In genomic region chr11:98781851-98782512, GRCm38 (mm10) we compare ENCODE assay signal across 8 mouse cellular contexts. TPM values are rescaled to one million over a fixed set of nuclear protein-coding genes. Genes with fewer than 3 reads are reported as not detected.
DNase-seq lines count a peak whose midpoint lies in the region; ATAC-seq and TF ChIP-seq lines count a peak whose summit lies in the region.

No protein-coding gene starts in this region.

- peak overlapping the region; percentile 85 for H3K4me2 ChIP-seq in liver, embryonic 15.5 days

- H3K9ac ChIP-seq in heart, adult 2 months (ENCODE audit: low read depth, low read length): peak overlapping the region; percentile 62
- no peak overlapping the region for H3K9ac ChIP-seq in liver, embryonic 15.5 days

- intact Hi-C loops in heart, adult 2 months (cut with DNase I): no loop called here

- no peak for ATAC-seq in liver, embryonic 15.5 days (ENCODE audit: insufficient read depth)

- WGBS in cerebellum, adult 2 months: 23% methylated on average over 14 of the region's 14 CpGs
- 25% methylated on average over 13 of the region's 14 CpGs for WGBS in heart, adult 2 months
- 36% methylated on average over 13 of the region's 14 CpGs for WGBS in kidney, adult 2 months
- WGBS in liver, embryonic 15.5 days (ENCODE audit: insufficient replicate concordance): 27% methylated on average over 13 of the region's 14 CpGs

- peak overlapping the region; percentile 23 for H3K4me3 ChIP-seq in cerebellum, adult 2 months (replicated peaks; ENCODE audit: insufficient read depth, low read depth, low read length)
- H3K4me3 ChIP-seq in heart, adult 2 months: no peak overlapping the region; the same call in 1 of the 2 replicates
- no peak overlapping the region for H3K4me3 ChIP-seq in kidney, adult 2 months (ENCODE audit: insufficient read depth, low read depth, low read length)
- no peak overlapping the region for H3K4me3 ChIP-seq in liver, embryonic 15.5 days (replicated peaks)

- peaks cover 9% of the 10 kb centered on the region for H3K36me3 ChIP-seq in heart, adult 2 months (ENCODE audit: control insufficient read depth, insufficient read depth, low read length)
- no peaks in the 10 kb centered on the region for H3K36me3 ChIP-seq in kidney, adult 2 months (ENCODE audit: control insufficient read depth, insufficient read depth, low read length)
- no peaks in the 10 kb centered on the region for H3K36me3 ChIP-seq in liver, embryonic 15.5 days (replicated peaks)

- TF ChIP-seq POLR2A in cerebellum, adult 2 months (IDR thresholded peaks at IDR 0.05; ENCODE audit: borderline replicate concordance, insufficient read depth, low read length): no peak
- TF ChIP-seq POLR2A in heart, adult 2 months (IDR thresholded peaks at IDR 0.05; ENCODE audit: insufficient read depth, low read depth, low read length): peak; percentile 47; the same call in 1 of the 2 replicates
- TF ChIP-seq POLR2A in kidney, adult 2 months (IDR thresholded peaks at IDR 0.05; ENCODE audit: low read depth, low read length): no peak

- no peaks in the 10 kb centered on the region for H3K27me3 ChIP-seq in cerebellum, adult 2 months (ENCODE audit: control insufficient read depth, insufficient read depth, low read length)
- H3K27me3 ChIP-seq in heart, adult 2 months (ENCODE audit: control insufficient read depth, insufficient read depth, low read length): no peaks in the 10 kb centered on the region
- H3K27me3 ChIP-seq in kidney, adult 2 months (replicated peaks; ENCODE audit: control insufficient read depth, insufficient read depth, low read length): no peaks in the 10 kb centered on the region
- H3K27me3 ChIP-seq in liver, embryonic 15.5 days: peaks cover 10% of the 10 kb centered on the region

- no peaks in the 10 kb centered on the region for H3K9me3 ChIP-seq in liver, embryonic 15.5 days (replicated peaks)

- H3K79me2 ChIP-seq in heart, adult 2 months (replicated peaks; ENCODE audit: control insufficient read depth, insufficient read depth, low read length): no peaks in the 10 kb centered on the region

- TF ChIP-seq EP300 in heart, adult 2 months (IDR thresholded peaks at IDR 0.05; ENCODE audit: insufficient read depth, low read depth, low read length): peak; percentile 79

- peak; percentile 50 to 61 for DNase-seq in cerebellum, adult 2 months
- no peak for DNase-seq in cerebellum, postnatal 4 days (ENCODE audit: low spot score in 2 of 2)
- DNase-seq in embryo, embryonic 11 days: peak; percentile 76
- DNase-seq in heart, adult 2 months: peak; percentile 68 to 75
- DNase-seq in kidney, adult 2 months: peak; percentile 65
- peak; percentile 90 to 93 for DNase-seq in right cerebral cortex, postnatal 10 days (ENCODE audit: low spot score in 2 of 2)
- no peak for DNase-seq in c-Kit-positive CD71-positive TER-119-positive erythroid progenitor cells, embryonic 14.5 days (ENCODE audit: low spot score)

- peak overlapping the region; percentile 97 for H3K27ac ChIP-seq in cerebellum, adult 2 months (ENCODE audit: insufficient read depth, low read length)
- H3K27ac ChIP-seq in heart, adult 2 months: peak overlapping the region; percentile 99
- H3K27ac ChIP-seq in kidney, adult 2 months (ENCODE audit: insufficient read depth, low read depth, low read length): peak overlapping the region; percentile 34
- H3K27ac ChIP-seq in liver, embryonic 15.5 days (replicated peaks): no peak overlapping the region; the same call in 1 of the 2 replicates

- TF ChIP-seq CTCF in cerebellum, adult 2 months (IDR thresholded peaks at IDR 0.05; ENCODE audit: borderline replicate concordance, insufficient read depth, low read depth, low read length): no peak
- no peak for TF ChIP-seq CTCF in heart, adult 2 months (IDR thresholded peaks at IDR 0.05)
- no peak for TF ChIP-seq CTCF in kidney, adult 2 months (conservative IDR thresholded peaks at IDR 0.05; ENCODE audit: insufficient read depth, insufficient read length, low read depth, low read length)

- H3K4me1 ChIP-seq in cerebellum, adult 2 months (ENCODE audit: control insufficient read depth, insufficient read depth, low read length): peaks cover 39% of the 10 kb centered on the region
- H3K4me1 ChIP-seq in heart, adult 2 months (ENCODE audit: control insufficient read depth, insufficient read depth, low read length): peaks cover 33% of the 10 kb centered on the region
- peaks cover 35% of the 10 kb centered on the region for H3K4me1 ChIP-seq in kidney, adult 2 months (ENCODE audit: control insufficient read depth, insufficient read depth, low read length)
- peaks cover 66% of the 10 kb centered on the region for H3K4me1 ChIP-seq in liver, embryonic 15.5 days (replicated peaks)

RNA-seq across cellular contexts. Expression of gene Nr1d1, which starts 6.8 kb away (rescaled TPM):
- polyA plus RNA-seq in cerebellum, adult 2 months (2012; rRNA removed): 144 and 167 TPM in 2 replicates
- total RNA-seq in heart, adult 2 months (2021): 100 to 1,000 TPM in 1 of 2 experiments, 10 to 100 TPM in 1; 35.5 to 111 TPM
- polyA plus RNA-seq in heart, adult 2 months (2012; rRNA removed): 190 and 208 TPM in 2 replicates
- polyA plus RNA-seq in kidney, adult 2 months (2012; rRNA removed): 140 and 155 TPM in 2 replicates
- polyA plus RNA-seq in liver, embryonic 15.5 days (2015; fragmentation: Nextera tagmentation; extraction: Ambion mirVana): 0.63 and 0.85 TPM in 2 replicates

RNA-seq across cellular contexts. Expression of gene Msl1, which starts 13.3 kb away (rescaled TPM):
- polyA plus RNA-seq in cerebellum, adult 2 months (2012; rRNA removed): 99.1 and 103 TPM in 2 replicates
- 10 to 100 TPM; 68.9 to 75.3 TPM for total RNA-seq in heart, adult 2 months (2021)
- 21.9 and 44.4 TPM in 2 replicates for polyA plus RNA-seq in heart, adult 2 months (2012; rRNA removed)
- polyA plus RNA-seq in kidney, adult 2 months (2012; rRNA removed): 23.5 and 24.5 TPM in 2 replicates
- 5.2 and 5.8 TPM in 2 replicates for polyA plus RNA-seq in liver, embryonic 15.5 days (2015; fragmentation: Nextera tagmentation; extraction: Ambion mirVana)

RNA-seq across cellular contexts. Expression of gene Casc3, which starts 22.7 kb away (rescaled TPM):
- polyA plus RNA-seq in cerebellum, adult 2 months (2012; rRNA removed): 55.5 TPM in 2 replicates
- 10 to 100 TPM; 18.7 to 20.7 TPM for total RNA-seq in heart, adult 2 months (2021)
- polyA plus RNA-seq in heart, adult 2 months (2012; rRNA removed): 17.5 and 25.2 TPM in 2 replicates
- 21.0 and 24.5 TPM in 2 replicates for polyA plus RNA-seq in kidney, adult 2 months (2012; rRNA removed)
- polyA plus RNA-seq in liver, embryonic 15.5 days (2015; fragmentation: Nextera tagmentation; extraction: Ambion mirVana): 14.4 and 16.2 TPM in 2 replicates

RNA-seq across cellular contexts. Expression of gene Thra, which starts 41.5 kb away (rescaled TPM):
- 439 and 447 TPM in 2 replicates for polyA plus RNA-seq in cerebellum, adult 2 months (2012; rRNA removed)
- total RNA-seq in heart, adult 2 months (2021): 100 to 1,000 TPM; 103 to 105 TPM
- 89.4 and 104 TPM in 2 replicates for polyA plus RNA-seq in heart, adult 2 months (2012; rRNA removed)
- polyA plus RNA-seq in kidney, adult 2 months (2012; rRNA removed): 92.7 and 97.2 TPM in 2 replicates
- polyA plus RNA-seq in liver, embryonic 15.5 days (2015; fragmentation: Nextera tagmentation; extraction: Ambion mirVana): 7.2 and 7.6 TPM in 2 replicates

RNA-seq across cellular contexts. Expression of gene Med24, which starts 52.7 kb away (rescaled TPM):
- 105 and 108 TPM in 2 replicates for polyA plus RNA-seq in cerebellum, adult 2 months (2012; rRNA removed)
- 10 to 100 TPM; 41.6 to 48.1 TPM for total RNA-seq in heart, adult 2 months (2021)
- 54.5 and 65.2 TPM in 2 replicates for polyA plus RNA-seq in heart, adult 2 months (2012; rRNA removed)
- 45.3 and 54.1 TPM in 2 replicates for polyA plus RNA-seq in kidney, adult 2 months (2012; rRNA removed)
- polyA plus RNA-seq in liver, embryonic 15.5 days (2015; fragmentation: Nextera tagmentation; extraction: Ambion mirVana): 24.2 and 27.7 TPM in 2 replicates

Comparison
In these comparisons a context has a peak if more than half of its experiments do, and no peak if none do; other contexts are left out.
1. DNase-seq: peak in cerebellum, adult 2 months (2 of 2), embryo, embryonic 11 days (single experiment), heart, adult 2 months (2 of 2), kidney, adult 2 months (single experiment) and right cerebral cortex, postnatal 10 days (2 of 2); none in cerebellum, postnatal 4 days (0 of 2) and c-Kit-positive CD71-positive TER-119-positive erythroid progenitor cells, embryonic 14.5 days (single experiment).
2. RNA of gene Nr1d1, which starts 6.8 kb away (polyA plus RNA-seq): 190 to 208 TPM in heart, adult 2 months, 144 to 167 TPM in cerebellum, adult 2 months and 140 to 155 TPM in kidney, adult 2 months; 0.63 to 0.85 TPM in liver, embryonic 15.5 days; every median in the first group is over 10 times any median in the second.